Mouse (Mus musculus) neural tube, embryonic 11.5 days (tissue): ENCODE measurements around the gene Ndufa8. TPM values are rescaled to one million over a fixed set of nuclear protein-coding genes. Genes with fewer than 3 reads are reported as not detected.
A peak's percentile ranks its signal among the peaks of the same experiment; 100 is the strongest.

Source experiments
- ATAC-seq: fragments of 200-750 bp; cut with Nextera tagmentation; 2 replicates; pipeline ENCODE4 v1.8.0; 2017; ENCODE audit warnings: moderate number of reproducible peaks, mild to moderate bottlenecking, moderate TSS enrichment, moderate library complexity; ENCODE audit not compliant: insufficient read depth, low FRiP score, low TSS enrichment
- DNase-seq: peaks from one replicate; pipeline ENCODE4 v3.0.0-alpha.2; 2015; ENCODE audit warnings: low spot score
- H3K27ac ChIP-seq: fragments of 300-500 bp; sonication (generic); 2 replicates; pipeline ENCODE4 v1.5.1; 2014; ENCODE audit warnings: low read depth, mild to moderate bottlenecking, low read length
- H3K27me3 ChIP-seq: fragments of 300-500 bp; sonication (generic); 2 replicates; pipeline ENCODE4 v1.6.1; 2014; ENCODE audit warnings: mild to moderate bottlenecking, low read length, mixed read lengths; ENCODE audit not compliant: control insufficient read depth, insufficient read depth
- H3K36me3 ChIP-seq: fragments of 300-500 bp; sonication (generic); 2 replicates; pipeline ENCODE4 v1.6.1; 2014; ENCODE audit warnings: mild to moderate bottlenecking, low read length, moderate library complexity, mixed read lengths; ENCODE audit not compliant: control insufficient read depth, insufficient read depth
- H3K4me1 ChIP-seq: fragments of 300-500 bp; sonication (generic); 2 replicates; pipeline ENCODE4 v1.6.1; 2014; ENCODE audit warnings: low read length, mixed read lengths; ENCODE audit not compliant: control insufficient read depth, insufficient read depth
- H3K4me2 ChIP-seq: fragments of 300-500 bp; sonication (generic); 2 replicates; pipeline ENCODE4 v1.6.1; 2014; ENCODE audit warnings: low read depth, mild to moderate bottlenecking, moderate library complexity
- H3K4me3 ChIP-seq: fragments of 300-500 bp; sonication (generic); 2 replicates; pipeline ENCODE4 v1.5.1; 2014; ENCODE audit warnings: low read depth, low read length
- H3K9ac ChIP-seq: fragments of 300-500 bp; sonication (generic); 2 replicates; pipeline ENCODE4 v1.6.1; 2014; ENCODE audit warnings: mild to moderate bottlenecking, low read length
- H3K9me3 ChIP-seq: fragments of 300-500 bp; sonication (generic); 2 replicates; pipeline ENCODE4 v1.6.1; 2016; ENCODE audit warnings: low read length; ENCODE audit not compliant: control insufficient read depth
- WGBS: fragments of 180-500 bp; shearing (Covaris S2); extraction: QIAGEN DNeasy Blood & Tissue Kit; methylation state at CpG from one replicate; pipeline ENCODE4 v1.1.7; 2014; 5-methylcytosine and 5-hydroxymethylcytosine counted together
- polyA plus RNA-seq: library from polyadenylated mRNA; unstranded; fragments of >200 nt; fragmentation: Nextera tagmentation; extraction: Ambion mirVana; gene quantifications from 2 replicates; pipeline ENCODE4 v1.2.1, GENCODE M21; 2014

Ndufa8 gene
- polyA plus RNA-seq: 208 and 210 TPM in 2 replicates

- peak; percentile 99 for DNase-seq
- 1% methylated on average over 44 of the region's 44 CpGs for WGBS
- ATAC-seq: peak; percentile 96
Observed at GRCm38 (mm10) chr2:36048748-36049566, at the start of gene Ndufa8, which contains the start of gene Morn5. TSS of gene Ndufa8 (minus strand) at chr2:36049406. TSS of gene Morn5 (plus strand) at chr2:36049458.

GRCm38 (mm10) chr2:36098021-36098420 is 48.8 kb upstream of the Ndufa8 start:
- no peak for ATAC-seq
- Histone ChIP-seq H3K27ac (no peak overlapping the region), H3K27me3 (peaks cover 100% of the 10 kb centered on the region), H3K4me1 (0 out of 2 replicates have a peak, but pooled peaks cover 2% of the 10 kb centered on the region), H3K9me3 (no peaks in the 10 kb centered on the region), H3K36me3 (no peaks in the 10 kb centered on the region), H3K9ac (no peak overlapping the region), H3K4me3 (no peak overlapping the region), H3K4me2 (no peak overlapping the region)
- 4% methylated on average over 5 of the region's 5 CpGs for WGBS
- DNase-seq: no peak

More at GRCm38 (mm10) chr2:36048748-36049566, at the start of gene Ndufa8, which contains the start of gene Morn5:
- Histone ChIP-seq H3K27ac (no peak within 1 kb of the TSS), H3K9me3 (no peaks in the 10 kb centered on the region), H3K4me3 (peak within 1 kb of the TSS; percentile 80), H3K27me3 (no peaks in the 10 kb centered on the region), H3K4me2 (peak within 1 kb of the TSS; percentile 76), H3K4me1 (peaks cover 5% of the 10 kb centered on the region; the same call in 1 of the 2 replicates), H3K36me3 (no peaks in the 10 kb centered on the region), H3K9ac (peak within 1 kb of the TSS; percentile 74)

GRCm38 (mm10) chr2:36097129-36097815 is 48.1 kb upstream of the Ndufa8 start:
- Histone ChIP-seq H3K9me3 (no peaks in the 10 kb centered on the region), H3K9ac (no peak overlapping the region), H3K36me3 (no peaks in the 10 kb centered on the region), H3K4me3 (no peak overlapping the region), H3K27me3 (peaks cover 100% of the 10 kb centered on the region), H3K4me2 (no peak overlapping the region), H3K27ac (no peak overlapping the region), H3K4me1 (0 out of 2 replicates have a peak, but pooled peaks cover under 1% of the 10 kb centered on the region)
- ATAC-seq (no peak), DNase-seq (peak; percentile 47)
- 1% methylated on average over 18 of the region's 18 CpGs for WGBS

- H3K27me3 ChIP-seq: peaks cover 100% of the 10 kb centered on the region
- H3K9ac ChIP-seq: no peak overlapping the region
- ATAC-seq: no peak
- H3K4me3 ChIP-seq: no peak overlapping the region
- H3K9me3 ChIP-seq: no peaks in the 10 kb centered on the region
- H3K36me3 ChIP-seq: no peaks in the 10 kb centered on the region
- 3% methylated on average over 31 of the region's 31 CpGs for WGBS
- no peak overlapping the region for H3K4me2 ChIP-seq
- DNase-seq: no peak
- H3K4me1 ChIP-seq: peaks cover 6% of the 10 kb centered on the region
- H3K27ac ChIP-seq: no peak overlapping the region
Observed at GRCm38 (mm10) chr2:36093914-36094475, 44.8 kb upstream of the Ndufa8 start.

DNA sequence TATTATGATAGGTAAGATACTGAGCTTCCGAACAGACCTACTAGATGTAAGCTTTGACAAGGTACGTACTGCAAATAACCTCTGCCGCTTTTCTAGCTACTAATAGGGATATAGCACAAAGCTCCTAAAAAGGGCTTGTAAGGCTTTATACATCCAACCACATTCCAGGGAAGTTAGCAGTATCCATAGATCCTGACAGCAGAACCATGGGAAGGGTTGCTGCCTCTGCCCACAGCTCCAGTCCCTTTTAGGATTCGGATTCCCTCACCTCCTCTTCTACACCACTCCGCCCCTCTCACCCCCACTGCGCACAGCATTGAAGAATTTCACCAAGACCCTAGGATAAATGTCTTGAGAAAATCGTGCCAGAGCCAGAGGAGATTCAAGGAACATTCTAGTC is 44.1 kb upstream of the Ndufa8 start:
- DNase-seq: no peak

GRCm38 (mm10) chr2:36092748-36093147 is 43.5 kb upstream of the Ndufa8 start:
- Histone ChIP-seq H3K9ac (no peak overlapping the region), H3K36me3 (no peaks in the 10 kb centered on the region), H3K4me2 (no peak overlapping the region), H3K4me1 (peaks cover 6% of the 10 kb centered on the region), H3K9me3 (no peaks in the 10 kb centered on the region), H3K27ac (no peak overlapping the region), H3K27me3 (peaks cover 89% of the 10 kb centered on the region), H3K4me3 (no peak overlapping the region)
- DNase-seq (no peak), ATAC-seq (no peak)
- 2% methylated on average over 4 of the region's 4 CpGs for WGBS

More for the DNA sequence above, 44.1 kb upstream of the Ndufa8 start:
- Histone ChIP-seq H3K4me3 (no peak overlapping the region), H3K4me2 (no peak overlapping the region), H3K36me3 (no peaks in the 10 kb centered on the region), H3K27me3 (peaks cover 95% of the 10 kb centered on the region), H3K9ac (no peak overlapping the region), H3K4me1 (peaks cover 6% of the 10 kb centered on the region), H3K27ac (no peak overlapping the region), H3K9me3 (no peaks in the 10 kb centered on the region)
- no peak for ATAC-seq
- WGBS: 12% methylated on average over 7 of the region's 7 CpGs

DNA sequence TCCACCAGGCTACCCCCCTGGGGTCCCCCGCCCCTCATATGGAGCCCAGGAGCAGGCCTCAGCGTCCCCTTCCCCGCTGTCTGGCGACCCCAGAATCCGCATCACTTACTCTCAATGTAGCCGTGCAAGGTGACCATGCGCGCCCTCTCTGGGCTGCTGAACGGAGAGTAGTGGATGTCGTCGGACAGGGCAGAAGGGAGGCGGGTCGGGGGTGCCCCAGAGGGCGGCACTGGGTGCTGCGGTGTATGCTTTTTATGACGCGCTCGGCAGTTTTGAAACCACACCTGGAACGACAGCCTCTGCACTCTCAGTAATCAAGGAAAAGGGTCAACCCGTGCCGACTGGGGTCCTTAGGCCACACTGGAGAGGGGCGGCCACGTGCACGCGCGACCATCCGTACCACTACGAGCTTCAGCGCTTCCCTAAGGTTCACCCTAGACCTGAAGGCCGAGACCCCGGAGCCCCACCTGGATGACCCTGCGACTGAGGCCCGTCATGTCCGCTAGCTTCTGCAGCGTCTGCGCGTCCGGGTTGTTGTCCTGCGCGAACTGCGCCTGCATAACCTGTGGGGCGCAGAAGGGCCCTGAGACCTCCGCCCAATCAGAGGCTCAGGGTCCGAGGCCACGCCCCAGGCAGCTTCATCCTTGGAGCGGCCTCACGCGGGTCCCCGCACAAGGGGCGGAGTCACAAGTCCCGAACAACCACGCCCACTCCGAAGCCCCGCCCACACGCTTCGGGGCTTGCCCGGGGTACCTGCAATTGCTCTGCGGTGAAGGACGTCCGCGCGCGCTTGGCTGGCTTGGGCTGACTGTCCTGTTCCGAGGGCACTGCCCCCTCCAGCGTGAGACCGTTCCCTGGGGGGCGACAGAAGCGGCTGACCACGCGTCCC is 41.9 kb upstream of the Ndufa8 start:
- H3K4me2 ChIP-seq: peak overlapping the region; percentile 69
- DNase-seq: peak; percentile 86
- under 1% methylated on average over 69 of the region's 70 CpGs for WGBS
- no peaks in the 10 kb centered on the region for H3K36me3 ChIP-seq
- H3K27ac ChIP-seq: no peak overlapping the region
- no peak overlapping the region for H3K9ac ChIP-seq
- peak; percentile 92 for ATAC-seq
- peaks cover 6% of the 10 kb centered on the region for H3K4me1 ChIP-seq
- H3K9me3 ChIP-seq: no peaks in the 10 kb centered on the region
- peaks cover 75% of the 10 kb centered on the region for H3K27me3 ChIP-seq
- peak overlapping the region; percentile 39 for H3K4me3 ChIP-seq

DNA sequence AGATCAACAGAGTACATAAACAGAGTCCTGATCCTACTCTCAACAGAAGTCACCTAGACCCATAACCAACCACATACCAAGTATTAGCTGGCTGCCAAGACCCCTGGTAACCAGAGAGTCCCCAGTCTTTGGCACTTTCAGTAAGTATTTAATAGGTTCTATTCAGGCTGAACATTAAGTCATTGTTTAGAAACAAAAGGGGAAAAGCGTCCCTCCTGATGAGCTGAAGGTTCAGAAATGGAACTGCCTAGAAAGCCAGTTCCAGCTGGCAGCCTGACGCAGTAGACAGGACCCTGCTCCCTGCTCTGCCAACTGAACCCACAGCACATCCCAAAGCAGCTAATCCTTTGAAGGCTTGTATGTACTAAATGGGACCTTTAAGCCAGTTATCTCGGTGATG is 40.0 kb upstream of the Ndufa8 start:
- Histone ChIP-seq H3K9me3 (no peaks in the 10 kb centered on the region), H3K36me3 (no peaks in the 10 kb centered on the region), H3K4me1 (peaks cover 6% of the 10 kb centered on the region), H3K27ac (no peak overlapping the region), H3K4me3 (no peak overlapping the region), H3K9ac (no peak overlapping the region), H3K27me3 (peaks cover 58% of the 10 kb centered on the region), H3K4me2 (no peak overlapping the region)
- 47% methylated on average over 3 of the region's 3 CpGs for WGBS
- ATAC-seq: no peak
- DNase-seq: no peak
